Mouse (Mus musculus) lung, adult 2 months (tissue): Measurements from ENCODE around the gene Arhgap15. TPM values are rescaled to one million over a fixed set of nuclear protein-coding genes. Genes with fewer than 3 reads are reported as not detected.

Experiments
- DNase-seq: peaks from one replicate; pipeline ENCODE4 v3.0.0; 2022
- H3K4me1 ChIP-seq: fragments of 200-500 bp; 2 replicates; pipeline ENCODE4 v1.6.1; 2011; ENCODE audit warnings: low read length; ENCODE audit not compliant: control insufficient read depth, insufficient read depth
- H3K4me3 ChIP-seq: fragments of 200-500 bp; replicated peaks from 2 replicates; pipeline ENCODE3; 2011; ENCODE audit warnings: low read depth, mild to moderate bottlenecking, control low read depth, low read length; ENCODE audit errors: extremely low read depth
- CTCF ChIP-seq: fragments of 200-500 bp; IDR thresholded peaks from 2 replicates; pipeline ENCODE4 v1.5.1; 2011; ENCODE audit warnings: mild to moderate bottlenecking, low read length, control low read depth; ENCODE audit not compliant: insufficient read depth
- POLR2A ChIP-seq: fragments of 200-500 bp; IDR thresholded peaks from 2 replicates; pipeline ENCODE4 v1.6.1; 2011; ENCODE audit warnings: low read depth, mild to moderate bottlenecking, control low read depth, low read length, borderline replicate concordance; ENCODE audit errors: extremely low read depth
- whole genome bisulfite sequencing: fragments of 180-500 bp; shearing (Covaris S2); methylation state at CpG from one replicate; pipeline ENCODE4 v1.1.7; 2018; 5-methylcytosine and 5-hydroxymethylcytosine counted together
- polyA plus RNA-seq: library from polyadenylated mRNA; depleted of rRNA; stranded (reverse); fragments of >200 nt; gene quantifications from 2 replicates; pipeline ENCODE4 v1.2.3, GENCODE M21; 2012

Arhgap15 gene
- polyA plus RNA-seq, 1 experiment: 1.8 TPM

GRCm38 (mm10) chr2:44111276-44111675, 362.7 kb downstream of the Arhgap15 start:
- TF ChIP-seq POLR2A: no peak
- TF ChIP-seq CTCF: no peak
- Histone ChIP-seq H3K4me3 (no peak overlapping the region), H3K4me1 (peaks cover 3% of the 10 kb centered on the region; the same call in 1 of the 2 replicates)
- DNase-seq: no peak
- WGBS: 75% methylated on average over 3 of the region's 3 CpGs

GRCm38 (mm10) chr2:44112990-44113798, 364.6 kb downstream of the Arhgap15 start:
- no peak for TF ChIP-seq POLR2A
- no peak for TF ChIP-seq CTCF
- DNase-seq: no peak
- 51% methylated on average over 9 of the region's 9 CpGs for WGBS

DNA sequence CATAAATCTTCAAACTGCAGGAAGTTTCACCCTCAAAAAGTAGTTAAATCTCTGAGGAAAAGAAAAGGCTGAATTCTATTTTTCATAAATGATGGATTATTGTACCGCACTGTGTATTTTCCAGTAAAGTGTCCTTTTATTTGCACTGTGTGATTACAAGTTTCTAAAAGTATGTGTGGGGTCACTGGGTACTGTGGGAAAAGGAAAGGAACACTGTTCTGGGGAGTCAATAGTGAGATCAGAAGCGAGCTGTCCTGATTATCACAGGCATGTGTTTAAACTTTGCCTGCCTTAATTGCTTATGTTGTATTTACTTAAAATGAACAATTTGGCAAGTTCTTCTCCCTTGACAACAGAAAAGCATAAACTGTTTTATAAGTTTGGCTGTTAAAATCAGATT, 365.7 kb downstream of the Arhgap15 start:
- WGBS: 35% methylated on average over 2 of the region's 2 CpGs
- no peak for DNase-seq
- TF ChIP-seq POLR2A: no peak
- no peak for TF ChIP-seq CTCF
- H3K4me3 ChIP-seq: no peak overlapping the region
- H3K4me1 ChIP-seq: peaks cover 3% of the 10 kb centered on the region; the same call in 1 of the 2 replicates

More at GRCm38 (mm10) chr2:44112990-44113798, 364.6 kb downstream of the Arhgap15 start:
- Histone ChIP-seq H3K4me3 (no peak overlapping the region), H3K4me1 (peaks cover 3% of the 10 kb centered on the region; the same call in 1 of the 2 replicates)

- WGBS: 76% methylated on average over 5 of the region's 5 CpGs
- TF ChIP-seq POLR2A (no peak), CTCF (no peak)
Observed at GRCm38 (mm10) chr2:44121162-44121561, 372.5 kb downstream of the Arhgap15 start.

GRCm38 (mm10) chr2:44123246-44123645, 374.6 kb downstream of the Arhgap15 start:
- Histone ChIP-seq H3K4me1 (no peaks in the 10 kb centered on the region), H3K4me3 (no peak overlapping the region)
- 77% methylated on average over 2 of the region's 2 CpGs for WGBS
- no peak for DNase-seq
- no peak for TF ChIP-seq CTCF

More at GRCm38 (mm10) chr2:44121162-44121561, 372.5 kb downstream of the Arhgap15 start:
- DNase-seq: no peak
- H3K4me1 ChIP-seq: no peaks in the 10 kb centered on the region
- no peak overlapping the region for H3K4me3 ChIP-seq

DNA sequence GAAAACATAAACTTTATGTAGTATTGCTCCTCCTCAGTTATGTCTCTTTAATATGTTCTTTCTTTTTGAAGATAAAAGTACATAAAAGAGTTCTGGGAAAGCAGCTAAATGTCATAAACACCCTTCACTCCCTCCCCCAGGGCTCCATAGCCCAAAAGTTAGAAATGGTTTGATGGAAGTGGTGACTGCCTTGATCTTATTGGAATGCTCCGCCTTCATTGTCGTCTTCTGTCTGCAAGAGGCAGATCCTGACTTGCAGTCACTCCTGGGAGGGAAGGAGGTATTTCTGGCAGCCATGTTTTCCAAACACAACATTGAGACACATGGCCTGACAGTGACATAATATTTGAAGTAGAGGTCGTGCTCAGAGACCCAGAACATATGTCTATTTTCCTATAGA, 375.5 kb downstream of the Arhgap15 start:
- WGBS: 61% methylated on average over 3 of the region's 3 CpGs
- no peak overlapping the region for H3K4me3 ChIP-seq
- H3K4me1 ChIP-seq: no peaks in the 10 kb centered on the region
- DNase-seq: no peak
- TF ChIP-seq POLR2A: no peak
- TF ChIP-seq CTCF: no peak

DNA sequence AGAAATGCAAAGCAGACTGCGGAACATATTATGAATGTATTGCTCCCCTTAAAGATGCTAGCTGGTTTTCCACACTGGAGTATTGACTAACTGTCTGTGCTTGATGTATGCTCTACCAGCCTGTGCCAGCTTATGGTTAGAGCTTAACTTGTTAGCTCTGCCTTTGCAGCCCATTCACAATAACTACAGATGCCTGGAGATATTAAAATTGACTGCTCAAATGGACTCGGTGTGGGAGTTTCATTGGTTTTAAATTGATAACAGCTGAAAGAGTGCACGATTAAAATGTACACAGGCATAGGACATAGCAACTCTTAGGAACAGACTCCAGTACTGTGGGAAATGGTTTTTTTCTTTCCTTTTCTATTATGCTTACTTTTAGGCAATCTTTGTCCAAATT, 376.1 kb downstream of the Arhgap15 start:
- TF ChIP-seq POLR2A: no peak
- TF ChIP-seq CTCF: no peak
- Histone ChIP-seq H3K4me1 (no peaks in the 10 kb centered on the region), H3K4me3 (no peak overlapping the region)
- 77% methylated on average over 3 of the region's 3 CpGs for WGBS
- no peak for DNase-seq

GRCm38 (mm10) chr2:44126044-44126695, 377.5 kb downstream of the Arhgap15 start:
- DNase-seq: no peak
- Histone ChIP-seq H3K4me1 (no peaks in the 10 kb centered on the region), H3K4me3 (no peak overlapping the region)
- TF ChIP-seq CTCF (no peak), POLR2A (no peak)
- WGBS: 61% methylated on average over 1 of the region's 1 CpGs

- DNase-seq: no peak
- no peak overlapping the region for H3K4me3 ChIP-seq
- TF ChIP-seq POLR2A (no peak), CTCF (no peak)
- 64% methylated on average over 3 of the region's 3 CpGs for WGBS
- H3K4me1 ChIP-seq: no peaks in the 10 kb centered on the region
Observed at GRCm38 (mm10) chr2:44129533-44129932, 380.9 kb downstream of the Arhgap15 start.

- no peak for DNase-seq
- Histone ChIP-seq H3K4me3 (no peak overlapping the region), H3K4me1 (no peaks in the 10 kb centered on the region)
- 59% methylated on average over 3 of the region's 3 CpGs for WGBS
- TF ChIP-seq CTCF (no peak), POLR2A (no peak)
Observed at GRCm38 (mm10) chr2:44131271-44131670, 382.6 kb downstream of the Arhgap15 start.

DNA sequence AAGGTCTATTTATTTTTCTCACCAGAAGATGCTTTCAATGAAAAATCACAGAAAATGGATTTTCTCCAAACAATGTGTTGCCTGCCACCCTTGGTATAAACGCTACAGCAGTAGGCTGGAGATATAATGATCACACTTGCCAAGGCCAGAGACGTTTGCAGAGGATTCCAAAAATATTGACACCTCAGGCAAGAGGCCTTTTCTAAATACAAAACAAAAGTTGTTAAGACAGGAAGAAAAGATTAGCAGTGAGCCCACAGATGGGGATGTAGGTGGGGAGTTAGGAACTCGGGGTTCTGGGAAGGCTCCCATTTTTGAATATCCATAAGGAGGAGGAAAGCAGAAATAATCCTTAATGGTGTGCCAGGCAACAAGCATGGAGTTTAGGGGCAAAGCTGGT, 386.2 kb downstream of the Arhgap15 start:
- WGBS: 56% methylated on average over 3 of the region's 3 CpGs
- Histone ChIP-seq H3K4me1 (no peaks in the 10 kb centered on the region), H3K4me3 (no peak overlapping the region)
- no peak for DNase-seq
- TF ChIP-seq CTCF: no peak
- no peak for TF ChIP-seq POLR2A
